Mouse (Mus musculus) forebrain, embryonic 10.5 days (tissue): ENCODE measurements around the gene Inpp5k. TPM values are rescaled to one million over a fixed set of nuclear protein-coding genes. Genes with fewer than 3 reads are reported as not detected.
"Not testable (repeated sequence)": the region's sequence is repeated elsewhere in the genome, so short reads cannot be mapped to it uniquely, and the experiment has no call there.

Experiments
- DNase-seq: peaks from one replicate; pipeline ENCODE4 v3.0.0-alpha.2; 2017; ENCODE audit warnings: low spot score; ENCODE audit errors: extremely low spot score
- H3K27ac ChIP-seq: fragments of 300-500 bp; sonication (generic); 2 replicates; pipeline ENCODE4 v1.5.1; 2016; ENCODE audit warnings: mild to moderate bottlenecking
- H3K27me3 ChIP-seq: fragments of 300-500 bp; sonication (generic); 2 replicates; pipeline ENCODE4 v1.6.1; 2016; ENCODE audit warnings: mild to moderate bottlenecking; ENCODE audit not compliant: poor library complexity, severe bottlenecking
- H3K36me3 ChIP-seq: fragments of 300-500 bp; sonication (generic); replicated peaks from 2 replicates; pipeline ENCODE4 v1.6.1; 2016; ENCODE audit warnings: mild to moderate bottlenecking, moderate library complexity
- H3K4me1 ChIP-seq: fragments of 300-500 bp; sonication (generic); 2 replicates; pipeline ENCODE4 v1.6.1; 2016
- H3K4me3 ChIP-seq: fragments of 300-500 bp; sonication (generic); 2 replicates; pipeline ENCODE4 v1.5.1; 2016; ENCODE audit warnings: mild to moderate bottlenecking, moderate library complexity
- H3K9me3 ChIP-seq: fragments of 300-500 bp; sonication (generic); 2 replicates; pipeline ENCODE4 v1.6.1; 2016; ENCODE audit warnings: mild to moderate bottlenecking, moderate library complexity
- WGBS: fragments of 180-500 bp; shearing (Covaris S2); methylation state at CpG from one replicate; pipeline ENCODE4 v1.1.7; 2016; 5-methylcytosine and 5-hydroxymethylcytosine counted together
- polyA plus RNA-seq: library from polyadenylated mRNA; unstranded; fragments of >200 nt; fragmentation: Nextera tagmentation; extraction: Ambion mirVana; gene quantifications from 2 replicates; pipeline ENCODE4 v1.2.1, GENCODE M21; 2016

Inpp5k gene
- polyA plus RNA-seq, 1 experiment from 2014 or later: 14.1 TPM

DNA sequence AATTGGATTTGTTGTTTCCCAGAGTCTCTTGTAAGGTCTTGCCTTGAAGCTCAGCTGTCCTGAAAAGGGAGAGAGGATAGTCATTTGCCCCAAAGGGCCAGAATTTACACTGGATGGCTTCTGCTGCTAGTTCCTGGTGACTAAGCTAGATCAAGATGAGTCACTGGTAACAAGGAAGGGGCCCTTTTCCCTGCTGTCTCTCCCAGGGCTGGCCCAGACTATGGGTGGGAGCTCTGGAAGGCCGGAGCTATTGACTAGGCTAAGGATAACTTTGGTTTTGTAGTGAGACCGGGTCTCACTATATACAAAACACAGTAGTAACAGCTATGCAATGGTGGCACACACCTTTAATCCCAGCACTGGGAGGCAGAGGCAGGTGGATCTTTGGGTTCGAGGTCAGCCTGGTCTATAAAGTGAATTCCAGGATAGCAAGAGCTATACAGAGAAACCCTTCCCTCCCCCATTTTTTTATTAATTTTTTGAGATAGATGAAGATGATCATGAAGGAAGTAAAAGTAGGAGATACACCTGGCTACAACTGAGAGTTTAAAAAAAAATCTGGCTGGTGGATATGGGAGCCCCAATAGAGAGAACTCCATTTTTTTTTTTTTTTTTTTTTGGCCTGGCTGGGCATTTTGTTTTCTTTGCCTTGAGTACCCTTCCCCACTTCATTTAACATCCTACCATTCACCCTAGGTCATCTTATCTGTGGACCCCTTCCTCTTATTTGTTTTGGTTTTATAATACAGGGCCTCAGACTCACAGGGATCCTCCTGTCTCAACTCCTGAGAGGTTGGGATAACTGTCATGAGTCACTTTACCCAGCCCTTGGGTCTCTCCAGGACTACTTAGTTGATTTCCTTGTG, 47.3 kb downstream of the Inpp5k start:
- peaks cover 20% of the 10 kb centered on the region for H3K4me1 ChIP-seq
- 88% methylated on average over 3 of the region's 3 CpGs for WGBS
- no peak for DNase-seq
- no peaks in the 10 kb centered on the region for H3K27me3 ChIP-seq
- H3K27ac ChIP-seq: 0 out of 2 replicates have a peak overlapping the region, but pooled peaks have one; percentile 20
- peaks cover 24% of the 10 kb centered on the region for H3K36me3 ChIP-seq
- H3K9me3 ChIP-seq: no peaks in the 10 kb centered on the region
- H3K4me3 ChIP-seq: peak overlapping the region; percentile 100

DNA sequence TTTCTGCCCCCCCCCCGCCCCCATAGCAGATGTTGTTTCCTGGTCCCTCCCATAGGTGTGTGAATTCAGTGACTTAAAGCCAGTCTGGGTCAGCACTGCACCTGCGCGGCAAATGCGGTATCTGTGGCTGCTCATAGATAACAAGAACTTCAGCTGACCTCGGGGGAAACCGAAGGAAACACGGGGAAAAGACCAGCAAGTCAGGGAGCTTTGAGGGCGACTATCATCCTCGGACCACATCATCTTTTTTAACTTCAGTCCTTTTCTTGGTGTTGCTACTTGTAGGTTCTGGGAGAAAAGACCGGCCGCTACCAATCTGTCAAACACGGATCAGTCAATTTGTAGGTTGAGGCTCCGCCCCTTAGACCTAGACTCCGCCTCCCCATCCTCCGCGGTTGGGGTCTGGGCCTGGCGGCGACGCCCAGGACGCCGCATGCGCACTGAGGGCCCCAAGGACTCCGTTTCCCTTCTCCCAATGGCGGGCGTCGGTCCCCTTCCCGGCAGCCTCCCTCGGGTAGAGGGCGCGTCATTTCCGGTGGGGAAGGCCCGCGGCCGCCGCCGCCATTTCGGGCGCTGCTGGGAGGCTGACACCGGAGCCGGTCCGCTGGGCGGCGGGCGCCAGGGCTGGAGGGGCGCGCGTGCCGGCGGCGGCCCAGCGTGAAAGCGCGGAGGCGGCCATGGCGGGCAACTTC, 48.1 kb downstream of the Inpp5k start, which contains the start of gene Crk:
Gene Crk (plus strand): TSS at position 513 of the 692 bp plus-strand sequence.
- peak; percentile 98 for DNase-seq
- Histone ChIP-seq H3K9me3 (no peaks in the 10 kb centered on the region), H3K4me3 (peak within 1 kb of the TSS; percentile 100), H3K4me1 (peaks cover 20% of the 10 kb centered on the region), H3K27ac (peak within 1 kb of the TSS; percentile 97), H3K36me3 (peaks cover 27% of the 10 kb centered on the region), H3K27me3 (no peaks in the 10 kb centered on the region)
- WGBS: under 1% methylated on average over 55 of the region's 55 CpGs

DNA sequence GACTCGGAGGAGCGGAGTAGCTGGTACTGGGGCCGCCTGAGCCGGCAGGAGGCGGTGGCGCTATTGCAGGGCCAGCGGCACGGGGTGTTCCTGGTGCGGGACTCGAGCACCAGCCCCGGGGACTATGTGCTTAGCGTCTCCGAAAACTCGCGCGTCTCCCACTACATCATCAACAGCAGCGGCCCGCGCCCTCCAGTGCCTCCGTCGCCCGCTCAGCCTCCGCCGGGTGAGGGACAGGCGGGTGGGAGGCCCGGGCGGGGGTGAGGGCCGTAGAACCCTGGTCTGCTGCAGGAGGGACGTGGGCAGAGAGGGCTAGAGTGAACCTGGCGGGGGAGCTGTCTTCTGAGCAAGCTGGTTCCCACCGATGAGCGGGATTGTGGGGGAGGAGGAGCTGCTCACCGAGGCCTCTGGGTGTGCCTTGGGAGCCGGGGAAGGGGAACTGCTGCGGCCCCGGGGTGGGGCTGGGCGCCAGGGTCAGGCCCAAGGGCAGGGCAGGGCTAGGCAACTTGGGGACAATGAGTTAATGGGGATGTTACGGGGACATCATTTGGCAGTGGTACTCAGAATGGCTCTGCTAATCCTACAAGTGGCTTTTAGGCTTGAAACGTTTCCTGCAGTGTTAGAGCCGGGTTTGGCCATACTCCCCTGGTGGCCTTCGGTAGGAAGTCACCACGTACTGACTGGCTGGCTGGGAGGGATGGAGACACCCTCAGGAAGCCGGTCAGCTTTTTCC, 48.8 kb downstream of the Inpp5k start:
- Histone ChIP-seq H3K27me3 (no peaks in the 10 kb centered on the region), H3K4me3 (peak overlapping the region; percentile 100), H3K27ac (peak overlapping the region; percentile 97), H3K36me3 (peaks cover 34% of the 10 kb centered on the region), H3K4me1 (peaks cover 20% of the 10 kb centered on the region), H3K9me3 (no peaks in the 10 kb centered on the region)
- DNase-seq: peak; percentile 57
- 0% methylated on average over 43 of the region's 43 CpGs for WGBS

DNA sequence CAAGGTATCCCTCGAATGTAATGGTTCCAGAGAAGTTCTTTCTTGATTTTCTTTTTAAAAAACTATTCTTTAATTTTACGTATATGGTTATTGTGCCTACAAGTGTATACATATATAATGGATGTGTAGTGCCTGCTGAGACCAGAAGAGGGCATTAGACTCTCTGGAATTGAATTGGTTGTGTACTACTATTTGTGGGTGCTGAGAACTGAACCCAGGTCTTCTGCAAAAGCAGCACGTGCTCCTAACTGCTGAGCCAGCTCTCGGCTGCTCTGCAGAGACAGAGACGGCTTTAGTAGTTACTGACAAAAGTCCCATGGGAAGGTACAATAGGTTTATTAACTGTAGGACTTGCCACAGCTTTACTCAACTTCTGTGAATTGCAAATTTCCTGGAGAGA, 53.7 kb downstream of the Inpp5k start:
- H3K27me3 ChIP-seq: no peaks in the 10 kb centered on the region
- peaks cover 70% of the 10 kb centered on the region for H3K36me3 ChIP-seq
- H3K9me3 ChIP-seq: no peaks in the 10 kb centered on the region
- 95% methylated on average over 5 of the region's 5 CpGs for WGBS
- no peak overlapping the region for H3K4me3 ChIP-seq
- H3K4me1 ChIP-seq: peaks cover 16% of the 10 kb centered on the region
- H3K27ac ChIP-seq: no peak overlapping the region
- no peak for DNase-seq

DNA sequence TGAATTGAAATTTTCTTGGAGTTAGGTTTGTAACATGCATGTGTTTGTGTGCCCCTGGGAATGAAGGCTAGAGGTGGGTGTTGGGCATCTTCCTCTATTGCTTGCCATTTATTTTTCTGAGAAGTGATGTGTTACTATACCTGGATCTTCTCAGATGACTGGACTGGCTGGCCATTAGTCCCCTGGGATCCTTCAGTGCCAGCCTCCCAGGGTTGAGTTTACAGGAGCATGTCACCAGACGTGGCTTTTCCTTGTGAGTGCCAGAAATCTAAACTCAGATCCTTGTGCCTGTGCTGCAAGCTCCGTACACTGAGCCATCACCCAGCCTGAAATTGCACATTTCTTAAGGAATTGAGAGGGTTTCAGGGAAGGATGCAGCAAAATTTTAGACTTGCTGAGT, 54.2 kb downstream of the Inpp5k start:
- 92% methylated on average over 2 of the region's 2 CpGs for WGBS
- H3K36me3 ChIP-seq: peaks cover 75% of the 10 kb centered on the region

DNA sequence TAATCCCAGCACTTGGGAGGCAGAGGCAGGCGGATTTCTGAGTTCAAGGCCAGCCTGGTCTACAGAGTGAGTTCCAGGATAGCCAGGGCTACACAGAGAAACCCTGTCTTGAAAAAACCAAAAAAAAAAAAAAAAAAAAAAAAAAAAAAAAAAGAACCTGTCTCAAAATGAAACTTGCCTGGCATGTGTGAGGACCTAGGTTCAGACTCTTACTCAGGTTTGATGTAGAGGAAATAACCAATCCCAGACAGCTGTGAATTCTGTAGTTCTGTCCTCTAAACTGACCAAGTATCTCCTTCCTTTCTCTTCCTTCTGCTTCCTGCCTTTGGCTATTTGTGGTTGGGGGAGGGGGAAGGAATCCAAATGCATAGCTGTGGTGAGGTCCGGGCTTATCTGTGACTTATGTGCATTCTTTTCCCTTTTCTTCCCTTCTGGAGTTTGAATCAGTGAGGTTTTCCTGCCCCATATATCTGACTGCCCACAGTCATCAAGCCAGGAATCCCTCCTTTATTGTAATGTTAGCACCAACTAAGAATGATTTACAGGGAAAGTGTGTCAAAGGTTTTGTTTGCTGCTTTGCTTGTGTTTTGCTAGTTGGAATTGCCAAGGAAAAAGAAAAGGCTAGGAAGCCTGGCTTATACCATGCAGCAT, 56.7 kb downstream of the Inpp5k start:
- 82% methylated on average over 2 of the region's 2 CpGs for WGBS
- Histone ChIP-seq H3K4me1 (no peaks in the 10 kb centered on the region), H3K27me3 (no peaks in the 10 kb centered on the region), H3K9me3 (no peaks in the 10 kb centered on the region), H3K4me3 (no peak overlapping the region), H3K36me3 (peaks cover 85% of the 10 kb centered on the region), H3K27ac (no peak overlapping the region)
- DNase-seq: no peak

More for the DNA sequence above, 54.2 kb downstream of the Inpp5k start:
- Histone ChIP-seq H3K9me3 (no peaks in the 10 kb centered on the region), H3K27me3 (no peaks in the 10 kb centered on the region), H3K4me1 (peaks cover 15% of the 10 kb centered on the region), H3K27ac (no peak overlapping the region), H3K4me3 (no peak overlapping the region)
- no peak for DNase-seq

- 93% methylated on average over 2 of the region's 2 CpGs for WGBS
- Histone ChIP-seq H3K4me1 (no peaks in the 10 kb centered on the region), H3K4me3 (no peak overlapping the region), H3K36me3 (peaks cover 85% of the 10 kb centered on the region), H3K9me3 (no peaks in the 10 kb centered on the region), H3K27me3 (no peaks in the 10 kb centered on the region), H3K27ac (no peak overlapping the region)
- no peak for DNase-seq
Observed at GRCm38 (mm10) chr11:75688132-75688531, 57.3 kb downstream of the Inpp5k start.

DNA sequence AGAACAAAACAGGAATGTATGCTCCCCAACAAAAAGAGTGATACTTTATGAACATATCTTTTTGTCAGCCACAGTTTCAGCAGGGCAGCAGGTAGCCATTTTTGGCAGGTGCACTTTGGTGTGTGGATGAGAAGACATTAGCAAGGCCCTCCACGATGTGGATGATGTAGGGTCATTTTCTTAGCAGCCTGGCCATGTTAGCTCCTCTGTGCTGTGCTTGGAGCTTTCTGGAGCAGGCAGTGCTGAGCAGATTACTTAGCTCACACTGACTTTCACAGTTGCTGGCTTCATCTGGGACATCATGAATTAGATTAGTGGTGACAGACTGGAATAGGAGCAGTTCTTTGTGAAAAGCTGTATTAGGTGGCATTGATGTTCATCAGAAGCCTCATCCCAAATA, 59.2 kb downstream of the Inpp5k start:
- Histone ChIP-seq H3K27ac (no peak overlapping the region), H3K4me3 (no peak overlapping the region), H3K27me3 (no peaks in the 10 kb centered on the region), H3K4me1 (no peaks in the 10 kb centered on the region), H3K9me3 (no peaks in the 10 kb centered on the region), H3K36me3 (peaks cover 85% of the 10 kb centered on the region)
- WGBS: 95% methylated on average over 1 of the region's 1 CpGs
- no peak for DNase-seq

GRCm38 (mm10) chr11:75691047-75691446, 60.3 kb downstream of the Inpp5k start:
- H3K4me3 ChIP-seq: no peak overlapping the region
- H3K27me3 ChIP-seq: no peaks in the 10 kb centered on the region
- H3K27ac ChIP-seq: no peak overlapping the region
- no peak for DNase-seq
- no peaks in the 10 kb centered on the region for H3K4me1 ChIP-seq
- peaks cover 85% of the 10 kb centered on the region for H3K36me3 ChIP-seq
- H3K9me3 ChIP-seq: no peaks in the 10 kb centered on the region

DNA sequence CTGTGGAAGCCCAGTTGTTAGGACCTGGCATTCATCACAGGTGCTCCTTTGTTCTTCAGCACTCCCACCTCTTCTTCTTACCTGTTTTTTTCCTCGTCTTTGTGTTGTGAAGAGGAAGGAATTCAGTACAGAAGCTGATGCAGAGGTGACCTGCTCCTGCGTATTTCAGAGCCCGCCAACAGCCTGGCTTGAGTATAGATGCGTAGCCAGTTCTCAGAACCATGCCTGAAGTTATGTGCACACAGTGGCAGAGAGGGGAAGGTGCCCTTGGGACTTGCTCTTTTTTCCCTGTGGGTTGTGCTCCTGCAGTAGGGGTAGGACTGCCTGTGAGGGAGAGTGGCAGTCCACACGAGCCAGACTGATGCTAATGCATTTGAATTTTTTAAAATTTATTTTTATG, 62.8 kb downstream of the Inpp5k start:
- no peak overlapping the region for H3K27ac ChIP-seq
- WGBS: 98% methylated on average over 5 of the region's 5 CpGs
- H3K27me3 ChIP-seq: no peaks in the 10 kb centered on the region
- H3K36me3 ChIP-seq: peaks cover 96% of the 10 kb centered on the region
- no peaks in the 10 kb centered on the region for H3K4me1 ChIP-seq
- no peaks in the 10 kb centered on the region for H3K9me3 ChIP-seq
- H3K4me3 ChIP-seq: no peak overlapping the region
- DNase-seq: no peak

GRCm38 (mm10) chr11:75697464-75697863, 66.7 kb downstream of the Inpp5k start:
- H3K4me1 ChIP-seq, H3K27ac ChIP-seq, H3K27me3 ChIP-seq, H3K9me3 ChIP-seq, H3K4me3 ChIP-seq, DNase-seq: not testable (repeated sequence)
- peaks cover 100% of the 10 kb centered on the region for H3K36me3 ChIP-seq
- whole genome bisulfite sequencing: 94% methylated on average over 3 of the region's 3 CpGs
